Mouse (Mus musculus) kidney, embryonic 16.5 days (tissue): Measurements from ENCODE around the gene Lgi4. TPM values are rescaled to one million over a fixed set of nuclear protein-coding genes. Genes with fewer than 3 reads are reported as not detected.

Experiments used
- ATAC-seq: fragments of 200-750 bp; cut with Nextera tagmentation; 2 replicates; pipeline ENCODE4 v1.8.0; 2017; ENCODE audit warnings: moderate TSS enrichment; ENCODE audit not compliant: low FRiP score, low TSS enrichment
- H3K27ac ChIP-seq: fragments of 300-500 bp; sonication (generic); 2 replicates; pipeline ENCODE4 v1.5.1; 2014; ENCODE audit warnings: low read length
- H3K27me3 ChIP-seq: fragments of 300-500 bp; sonication (generic); 2 replicates; pipeline ENCODE4 v1.6.1; 2014; ENCODE audit warnings: low read length, control low read depth, mixed read lengths; ENCODE audit not compliant: insufficient read depth
- H3K36me3 ChIP-seq: fragments of 300-500 bp; sonication (generic); 2 replicates; pipeline ENCODE4 v1.6.1; 2014; ENCODE audit warnings: low read length, control low read depth, mixed read lengths; ENCODE audit not compliant: insufficient read depth
- H3K4me1 ChIP-seq: fragments of 300-500 bp; sonication (generic); 2 replicates; pipeline ENCODE4 v1.6.1; 2014; ENCODE audit warnings: low read length, control low read depth, mixed read lengths; ENCODE audit not compliant: insufficient read depth
- H3K4me2 ChIP-seq: fragments of 300-500 bp; sonication (generic); replicated peaks from 2 replicates; pipeline ENCODE4 v1.6.1; 2014; ENCODE audit warnings: low read depth, low read length
- H3K4me3 ChIP-seq: fragments of 300-500 bp; sonication (generic); 2 replicates; pipeline ENCODE4 v1.5.1; 2014; ENCODE audit warnings: mild to moderate bottlenecking, low read length
- H3K9ac ChIP-seq: fragments of 300-500 bp; sonication (generic); replicated peaks from 2 replicates; pipeline ENCODE4 v1.6.1; 2014; ENCODE audit warnings: low read length
- H3K9me3 ChIP-seq: fragments of 300-500 bp; sonication (generic); 2 replicates; pipeline ENCODE4 v1.6.1; 2016; ENCODE audit warnings: low read length, control low read depth
- WGBS: fragments of 180-500 bp; shearing (Covaris S2); extraction: QIAGEN DNeasy Blood & Tissue Kit; methylation state at CpG from one replicate; pipeline ENCODE4 v1.1.7; 2014; 5-methylcytosine and 5-hydroxymethylcytosine counted together
- polyA plus RNA-seq: library from polyadenylated mRNA; unstranded; fragments of >200 nt; fragmentation: Nextera tagmentation; extraction: Ambion mirVana; gene quantifications from 2 replicates; pipeline ENCODE4 v1.2.1, GENCODE M21; 2015

Lgi4 gene
- polyA plus RNA-seq, 1 experiment from 2014 or later: 0.32 TPM

DNA sequence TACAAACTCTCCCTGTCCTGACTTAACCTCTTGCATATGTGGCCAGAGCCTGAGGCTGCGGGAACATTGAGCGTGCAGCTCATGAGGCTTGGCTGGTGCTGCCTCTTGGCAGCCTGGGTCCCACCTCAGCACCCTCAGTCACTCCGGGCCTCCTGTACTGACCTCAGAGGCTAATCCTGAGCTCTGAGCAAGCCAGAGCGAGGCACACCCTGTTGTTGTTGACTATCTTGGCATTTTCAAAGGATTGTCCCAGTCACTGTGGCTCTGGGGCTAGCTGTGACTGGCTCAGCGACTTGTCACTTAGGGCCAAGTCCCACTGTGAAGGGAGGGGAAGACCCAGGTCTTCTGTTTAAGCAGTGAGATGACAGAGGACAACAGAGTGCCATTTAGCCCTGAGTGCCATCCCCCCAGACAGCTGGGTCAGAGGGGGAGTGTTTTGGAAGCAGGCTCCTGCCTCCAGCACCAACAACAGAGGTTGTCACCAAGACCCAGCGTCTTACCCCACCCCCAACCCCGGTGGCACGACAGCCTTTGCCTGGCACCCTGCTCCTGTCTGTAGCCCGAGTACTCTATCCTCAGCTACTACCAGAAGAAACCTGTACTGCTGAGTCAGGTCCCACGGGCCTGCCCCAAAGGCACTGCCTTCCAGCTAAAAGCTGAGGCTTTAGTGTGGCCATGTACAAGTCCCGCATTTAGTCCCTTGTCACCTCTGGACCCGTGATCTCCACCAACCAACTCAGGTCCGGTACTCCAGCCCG lies 23.9 kb downstream of the Lgi4 start:
- Histone ChIP-seq H3K4me1 (0 out of 2 replicates have a peak, but pooled peaks cover 13% of the 10 kb centered on the region), H3K27ac (no peak overlapping the region), H3K9me3 (peaks cover 3% of the 10 kb centered on the region; the same call in 1 of the 2 replicates), H3K27me3 (no peaks in the 10 kb centered on the region), H3K4me3 (no peak overlapping the region), H3K36me3 (no peaks in the 10 kb centered on the region), H3K9ac (0 out of 2 replicates have a peak overlapping the region, but pooled peaks have one; percentile 7), H3K4me2 (no peak overlapping the region)
- 70% methylated on average over 14 of the region's 14 CpGs for WGBS
- ATAC-seq: no peak

DNA sequence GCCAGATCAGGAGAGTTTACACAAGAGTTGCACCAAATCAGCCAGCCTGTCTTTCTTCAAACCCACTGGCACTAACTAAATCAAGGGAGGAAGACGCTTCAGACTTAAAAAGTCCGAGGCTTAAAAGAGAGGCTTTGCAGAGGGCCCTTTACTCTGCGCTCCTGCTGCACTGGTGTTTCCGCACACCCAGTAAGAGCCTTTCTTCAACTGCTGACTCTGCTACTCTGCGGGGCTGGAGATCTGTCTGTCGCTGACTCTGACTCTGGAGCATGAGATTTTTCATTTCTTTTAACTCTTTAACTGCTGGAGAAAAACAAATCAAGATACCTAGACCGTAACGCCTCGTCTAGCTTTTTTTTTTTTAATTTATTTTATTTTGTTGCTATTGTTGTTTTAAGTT lies 25.0 kb downstream of the Lgi4 start:
- Histone ChIP-seq H3K36me3 (no peaks in the 10 kb centered on the region), H3K4me2 (no peak overlapping the region), H3K27me3 (no peaks in the 10 kb centered on the region), H3K4me1 (0 out of 2 replicates have a peak, but pooled peaks cover 13% of the 10 kb centered on the region), H3K4me3 (no peak overlapping the region), H3K27ac (peak overlapping the region; percentile 39; the same call in 1 of the 2 replicates), H3K9ac (no peak overlapping the region), H3K9me3 (peaks cover 3% of the 10 kb centered on the region; the same call in 1 of the 2 replicates)
- no peak for ATAC-seq
- WGBS: 53% methylated on average over 9 of the region's 9 CpGs

DNA sequence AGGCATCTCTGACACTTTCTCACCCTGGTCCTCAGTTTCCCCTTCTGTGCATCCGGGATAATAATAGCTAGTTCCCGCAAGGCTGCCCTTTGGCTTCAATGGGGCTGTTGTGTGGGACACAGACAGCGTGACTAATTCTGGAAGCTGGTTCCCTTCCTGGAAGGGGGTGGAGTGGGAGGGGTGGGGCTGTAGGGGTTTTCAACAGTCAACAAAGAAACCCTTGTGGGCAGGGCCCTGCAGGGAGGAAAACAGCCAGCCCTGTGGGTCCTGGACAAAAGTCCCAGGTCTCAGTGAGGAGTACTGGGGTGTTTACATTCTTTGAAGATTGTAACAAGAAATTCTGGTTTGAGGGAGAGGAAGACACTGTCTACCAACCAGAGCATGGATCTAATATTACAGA lies 26.0 kb downstream of the Lgi4 start:
- Histone ChIP-seq H3K27me3 (no peaks in the 10 kb centered on the region), H3K36me3 (no peaks in the 10 kb centered on the region), H3K4me2 (no peak overlapping the region), H3K4me1 (0 out of 2 replicates have a peak, but pooled peaks cover 13% of the 10 kb centered on the region), H3K9ac (no peak overlapping the region), H3K9me3 (peaks cover 3% of the 10 kb centered on the region; the same call in 1 of the 2 replicates), H3K4me3 (no peak overlapping the region), H3K27ac (peak overlapping the region; percentile 29; the same call in 1 of the 2 replicates)
- no peak for ATAC-seq
- 35% methylated on average over 3 of the region's 3 CpGs for WGBS

GRCm38 (mm10) chr7:31086175-31086755 lies 27.1 kb downstream of the Lgi4 start:
- Histone ChIP-seq H3K9me3 (no peaks in the 10 kb centered on the region), H3K9ac (no peak overlapping the region), H3K4me2 (no peak overlapping the region), H3K27me3 (no peaks in the 10 kb centered on the region), H3K4me1 (0 out of 2 replicates have a peak, but pooled peaks cover 13% of the 10 kb centered on the region), H3K4me3 (no peak overlapping the region), H3K36me3 (no peaks in the 10 kb centered on the region), H3K27ac (no peak overlapping the region)
- 85% methylated on average over 9 of the region's 9 CpGs for whole genome bisulfite sequencing
- ATAC-seq: no peak

GRCm38 (mm10) chr7:31087262-31087661 lies 28.1 kb downstream of the Lgi4 start:
- 26% methylated on average over 2 of the region's 2 CpGs for WGBS
- Histone ChIP-seq H3K4me1 (0 out of 2 replicates have a peak, but pooled peaks cover 13% of the 10 kb centered on the region), H3K36me3 (no peaks in the 10 kb centered on the region), H3K4me3 (no peak overlapping the region), H3K9ac (no peak overlapping the region), H3K4me2 (no peak overlapping the region), H3K27me3 (no peaks in the 10 kb centered on the region), H3K9me3 (no peaks in the 10 kb centered on the region), H3K27ac (no peak overlapping the region)
- ATAC-seq: no peak

DNA sequence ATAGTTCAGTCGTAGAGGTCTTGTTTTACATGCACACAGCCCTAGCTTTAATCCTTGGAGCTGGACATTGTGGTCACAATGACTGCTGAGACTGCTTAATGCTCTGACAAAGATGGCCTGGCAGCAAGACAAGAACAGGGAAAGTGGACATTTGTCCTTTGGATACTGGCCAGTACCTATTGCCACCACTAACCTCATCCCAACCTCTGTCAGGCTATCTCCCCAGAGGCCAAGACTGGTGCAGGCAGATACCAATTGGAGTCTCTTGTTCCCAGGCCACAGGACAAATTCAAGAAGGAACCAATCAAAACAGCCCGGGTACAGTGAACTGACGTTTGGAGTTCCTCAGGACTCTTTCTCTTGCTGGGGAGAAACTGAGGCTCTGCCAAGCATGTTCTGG lies 29.1 kb downstream of the Lgi4 start:
- no peak for ATAC-seq
- no peaks in the 10 kb centered on the region for H3K36me3 ChIP-seq

GRCm38 (mm10) chr7:31089721-31090120 lies 30.6 kb downstream of the Lgi4 start:
- H3K9me3 ChIP-seq: no peaks in the 10 kb centered on the region
- H3K4me2 ChIP-seq: no peak overlapping the region
- no peak for ATAC-seq
- no peak overlapping the region for H3K4me3 ChIP-seq
- no peaks in the 10 kb centered on the region for H3K36me3 ChIP-seq
- no peaks in the 10 kb centered on the region for H3K27me3 ChIP-seq
- H3K27ac ChIP-seq: no peak overlapping the region
- H3K9ac ChIP-seq: no peak overlapping the region
- 0 out of 2 replicates have a peak, but pooled peaks cover 6% of the 10 kb centered on the region for H3K4me1 ChIP-seq
- 51% methylated on average over 2 of the region's 2 CpGs for WGBS

More for the DNA sequence above, 29.1 kb downstream of the Lgi4 start:
- no peak overlapping the region for H3K4me2 ChIP-seq
- no peak overlapping the region for H3K4me3 ChIP-seq
- H3K27me3 ChIP-seq: no peaks in the 10 kb centered on the region
- no peak overlapping the region for H3K27ac ChIP-seq
- WGBS: 65% methylated on average over 3 of the region's 3 CpGs
- no peaks in the 10 kb centered on the region for H3K9me3 ChIP-seq
- 0 out of 2 replicates have a peak, but pooled peaks cover 13% of the 10 kb centered on the region for H3K4me1 ChIP-seq
- no peak overlapping the region for H3K9ac ChIP-seq

DNA sequence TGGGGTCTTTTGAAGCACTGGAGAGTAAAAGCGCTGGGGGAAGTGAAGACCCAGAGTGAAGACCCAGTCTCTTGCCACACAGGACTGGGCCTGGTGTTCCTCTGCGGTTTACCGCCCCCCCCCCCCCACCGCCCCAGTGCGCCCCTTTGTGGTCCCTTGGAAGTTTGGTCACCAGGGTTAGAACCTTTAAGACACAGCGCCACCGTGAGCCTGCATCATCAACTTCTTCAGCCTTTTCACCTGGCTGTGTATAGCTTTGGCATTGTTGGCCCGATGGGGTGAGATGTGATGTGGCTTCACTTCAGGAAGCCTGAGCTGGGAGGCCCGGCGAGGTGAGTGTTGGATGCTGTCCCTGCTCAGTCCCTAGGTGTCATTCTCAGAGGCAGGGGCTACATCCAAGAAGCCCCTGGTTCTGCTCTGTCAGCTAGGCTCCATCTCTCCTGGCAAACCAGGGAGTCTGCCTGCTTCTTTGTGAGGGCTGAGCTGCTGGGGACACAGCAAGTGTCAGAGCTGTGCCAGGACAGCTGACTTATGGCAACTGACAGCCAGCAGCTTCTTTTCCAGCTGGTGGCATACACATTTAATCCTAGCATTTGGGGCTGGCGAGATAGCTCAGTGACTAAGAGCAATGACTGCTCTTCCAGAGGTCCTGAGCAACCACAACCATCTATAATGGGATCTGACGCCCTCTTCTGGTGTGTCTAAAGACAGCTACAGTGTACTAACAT lies 35.8 kb downstream of the Lgi4 start:
- Histone ChIP-seq H3K27ac (no peak overlapping the region), H3K4me3 (no peak overlapping the region), H3K4me2 (no peak overlapping the region), H3K9me3 (no peaks in the 10 kb centered on the region), H3K9ac (no peak overlapping the region), H3K4me1 (0 out of 2 replicates have a peak, but pooled peaks cover 3% of the 10 kb centered on the region), H3K27me3 (no peaks in the 10 kb centered on the region), H3K36me3 (no peaks in the 10 kb centered on the region)
- no peak for ATAC-seq
- 30% methylated on average over 12 of the region's 12 CpGs for WGBS

GRCm38 (mm10) chr7:31096892-31097564 lies 37.9 kb downstream of the Lgi4 start:
- Histone ChIP-seq H3K9me3 (no peaks in the 10 kb centered on the region), H3K27me3 (no peaks in the 10 kb centered on the region), H3K4me2 (no peak overlapping the region), H3K36me3 (no peaks in the 10 kb centered on the region), H3K4me3 (no peak overlapping the region), H3K4me1 (0 out of 2 replicates have a peak, but pooled peaks cover 3% of the 10 kb centered on the region), H3K27ac (no peak overlapping the region), H3K9ac (no peak overlapping the region)
- ATAC-seq: no peak
- WGBS: 73% methylated on average over 9 of the region's 9 CpGs
